Mouse (Mus musculus) midbrain, embryonic 16.5 days (tissue): ENCODE data around the gene Olfr1402. TPM values are rescaled to one million over a fixed set of nuclear protein-coding genes. Genes with fewer than 3 reads are reported as not detected.

Source experiments
- polyA plus RNA-seq: library from polyadenylated mRNA; unstranded; fragments of >200 nt; fragmentation: Nextera tagmentation; extraction: Ambion mirVana; gene quantifications from 2 replicates; pipeline ENCODE4 v1.2.1, GENCODE M21; 2015

Gene Olfr1402
- polyA plus RNA-seq, 1 experiment from 2014 or later: not detected

Other genes starting within 250 kb of the Olfr1402 start
- gene Bcl9, start 124.1 kb downstream of the Olfr1402 start, polyA plus RNA-seq: 78.3 and 92.4 TPM in 2 replicates
- gene Chd1l, start 188.2 kb upstream of the Olfr1402 start, polyA plus RNA-seq: 4.4 and 4.7 TPM in 2 replicates
- gene Fmo5, start 206.8 kb upstream of the Olfr1402 start, polyA plus RNA-seq: 0.46 and 0.70 TPM in 2 replicates
- 14.7 and 16.9 TPM in 2 replicates for gene Prkab2, start 236.2 kb upstream of the Olfr1402 start, polyA plus RNA-seq